Mouse (Mus musculus) small intestine, adult 2 months (tissue): ENCODE measurements around the gene Cfap44.

Source experiments
- CTCF ChIP-seq: fragments of 200-500 bp; IDR thresholded peaks from 2 replicates; pipeline ENCODE4 v1.5.1; 2012; ENCODE audit warnings: low read depth, mild to moderate bottlenecking, control low read depth, inconsistent platforms, low read length, moderate library complexity, mixed read lengths; ENCODE audit not compliant: insufficient replicate concordance, insufficient read length; ENCODE audit errors: extremely low read depth
- POLR2A ChIP-seq: fragments of 200-500 bp; IDR thresholded peaks from 2 replicates; pipeline ENCODE4 v1.6.1; 2012; ENCODE audit warnings: low read depth, mild to moderate bottlenecking, control low read depth, inconsistent platforms, low read length, moderate library complexity

DNA sequence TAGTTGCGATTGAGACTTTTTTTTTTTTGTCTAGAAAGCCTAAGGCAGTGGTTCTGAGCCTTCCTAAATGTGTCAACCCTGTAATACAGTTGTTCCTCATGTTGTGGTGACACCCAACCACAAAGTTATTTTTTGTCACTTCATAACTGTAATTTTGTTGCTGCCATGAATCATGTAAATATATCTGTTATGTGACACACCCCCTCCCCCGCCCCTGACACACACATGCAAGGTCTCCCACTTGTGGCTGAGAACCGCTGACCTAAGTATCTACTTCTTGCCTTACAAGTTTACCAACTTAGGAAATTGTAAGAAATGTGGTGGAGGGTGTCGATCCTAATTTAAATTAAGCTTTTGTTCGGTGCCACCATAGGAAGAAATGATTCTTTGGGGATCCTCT is 10.3 kb downstream of the Cfap44 start:
- TF ChIP-seq CTCF (no peak), POLR2A (no peak)
